Mouse (Mus musculus) heart, embryonic 10.5 days (tissue): ENCODE results near the gene Hmx1. TPM values are rescaled to one million over a fixed set of nuclear protein-coding genes. Genes with fewer than 3 reads are reported as not detected.

Experiments used
- DNase-seq: peaks from one replicate; pipeline ENCODE4 v3.0.0-alpha.2; 2017; ENCODE audit warnings: low spot score
- H3K27ac ChIP-seq: fragments of 300-500 bp; sonication (generic); 2 replicates; pipeline ENCODE4 v1.5.1; 2016; ENCODE audit warnings: mild to moderate bottlenecking
- H3K27me3 ChIP-seq: fragments of 300-500 bp; sonication (generic); 2 replicates; pipeline ENCODE4 v1.6.1; 2016; ENCODE audit warnings: mild to moderate bottlenecking; ENCODE audit not compliant: poor library complexity, insufficient read depth, severe bottlenecking
- H3K36me3 ChIP-seq: fragments of 300-500 bp; sonication (generic); 2 replicates; pipeline ENCODE4 v1.6.1; 2016; ENCODE audit warnings: mild to moderate bottlenecking, moderate library complexity
- H3K4me1 ChIP-seq: fragments of 300-500 bp; sonication (generic); 2 replicates; pipeline ENCODE4 v1.6.1; 2016; ENCODE audit warnings: mild to moderate bottlenecking
- H3K4me3 ChIP-seq: fragments of 300-500 bp; sonication (generic); 2 replicates; pipeline ENCODE4 v1.5.1; 2016; ENCODE audit warnings: mild to moderate bottlenecking, moderate library complexity
- H3K9me3 ChIP-seq: fragments of 300-500 bp; sonication (generic); 2 replicates; pipeline ENCODE4 v1.6.1; 2016; ENCODE audit warnings: mild to moderate bottlenecking, moderate library complexity
- WGBS: fragments of 180-500 bp; shearing (Covaris S2); methylation state at CpG from one replicate; pipeline ENCODE4 v1.1.7; 2016; 5-methylcytosine and 5-hydroxymethylcytosine counted together
- polyA plus RNA-seq: library from polyadenylated mRNA; unstranded; fragments of >200 nt; fragmentation: Nextera tagmentation; extraction: Ambion mirVana; gene quantifications from 2 replicates; pipeline ENCODE4 v1.2.1, GENCODE M21; 2016

Gene Hmx1
- polyA plus RNA-seq, 1 experiment from 2014 or later, result 0.41 TPM

GRCm38 (mm10) chr5:35390848-35391655 is 2.1 kb downstream of the Hmx1 start:
- peak overlapping the region; percentile 55 for H3K4me3 ChIP-seq
- H3K27ac ChIP-seq, result no peak overlapping the region
- no peak for DNase-seq
- H3K27me3 ChIP-seq, result peaks cover 100% of the 10 kb centered on the region
- WGBS, result 4% methylated on average over 22 of the region's 22 CpGs
- no peaks in the 10 kb centered on the region for H3K36me3 ChIP-seq
- H3K4me1 ChIP-seq, result peaks cover 28% of the 10 kb centered on the region
- no peaks in the 10 kb centered on the region for H3K9me3 ChIP-seq

GRCm38 (mm10) chr5:35391656-35392333 is 2.9 kb downstream of the Hmx1 start:
- peak overlapping the region; percentile 55 for H3K4me3 ChIP-seq

GRCm38 (mm10) chr5:35392334-35392695 is 3.4 kb downstream of the Hmx1 start:
- H3K36me3 ChIP-seq, result no peaks in the 10 kb centered on the region
- peaks cover 32% of the 10 kb centered on the region for H3K4me1 ChIP-seq
- WGBS, result under 1% methylated on average over 37 of the region's 37 CpGs
- H3K4me3 ChIP-seq, result peak overlapping the region; percentile 55
- H3K27me3 ChIP-seq, result peaks cover 100% of the 10 kb centered on the region
- DNase-seq, result no peak
- no peaks in the 10 kb centered on the region for H3K9me3 ChIP-seq
- H3K27ac ChIP-seq, result peak overlapping the region; percentile 36; the same call in 1 of the 2 replicates

More at GRCm38 (mm10) chr5:35391656-35392333, 2.9 kb downstream of the Hmx1 start:
- Histone ChIP-seq H3K9me3 (no peaks in the 10 kb centered on the region), H3K4me1 (peaks cover 28% of the 10 kb centered on the region), H3K36me3 (no peaks in the 10 kb centered on the region), H3K27ac (peak overlapping the region; percentile 36; the same call in 1 of the 2 replicates), H3K27me3 (peaks cover 100% of the 10 kb centered on the region)
- under 1% methylated on average over 86 of the region's 88 CpGs for WGBS
- DNase-seq, result no peak

- H3K4me3 ChIP-seq, result peak overlapping the region; percentile 35
- 4% methylated on average over 9 of the region's 9 CpGs for WGBS
- H3K9me3 ChIP-seq, result no peaks in the 10 kb centered on the region
- H3K36me3 ChIP-seq, result no peaks in the 10 kb centered on the region
- peaks cover 32% of the 10 kb centered on the region for H3K4me1 ChIP-seq
- H3K27ac ChIP-seq, result no peak overlapping the region
- peaks cover 100% of the 10 kb centered on the region for H3K27me3 ChIP-seq
- DNase-seq, result no peak
Observed at GRCm38 (mm10) chr5:35395566-35396440, 6.9 kb downstream of the Hmx1 start.

- Histone ChIP-seq H3K27me3 (peaks cover 100% of the 10 kb centered on the region), H3K4me1 (peaks cover 24% of the 10 kb centered on the region), H3K36me3 (no peaks in the 10 kb centered on the region), H3K27ac (no peak overlapping the region), H3K9me3 (no peaks in the 10 kb centered on the region), H3K4me3 (peak overlapping the region; percentile 42)
- under 1% methylated on average over 57 of the region's 57 CpGs for WGBS
- DNase-seq, result no peak
Observed at GRCm38 (mm10) chr5:35396976-35397641, 8.2 kb downstream of the Hmx1 start.

GRCm38 (mm10) chr5:35397642-35398309 is 8.9 kb downstream of the Hmx1 start:
- H3K27ac ChIP-seq, result no peak overlapping the region
- H3K27me3 ChIP-seq, result peaks cover 100% of the 10 kb centered on the region
- peaks cover 21% of the 10 kb centered on the region for H3K4me1 ChIP-seq
- WGBS, result under 1% methylated on average over 46 of the region's 52 CpGs
- H3K4me3 ChIP-seq, result peak overlapping the region; percentile 42
- no peak for DNase-seq
- no peaks in the 10 kb centered on the region for H3K36me3 ChIP-seq
- H3K9me3 ChIP-seq, result no peaks in the 10 kb centered on the region

- peaks cover 100% of the 10 kb centered on the region for H3K27me3 ChIP-seq
- no peaks in the 10 kb centered on the region for H3K36me3 ChIP-seq
- H3K27ac ChIP-seq, result no peak overlapping the region
- no peak overlapping the region for H3K4me3 ChIP-seq
- WGBS, result under 1% methylated on average over 14 of the region's 14 CpGs
- DNase-seq, result no peak
- H3K9me3 ChIP-seq, result no peaks in the 10 kb centered on the region
- peaks cover 21% of the 10 kb centered on the region for H3K4me1 ChIP-seq
Observed at GRCm38 (mm10) chr5:35398310-35398910, 9.5 kb downstream of the Hmx1 start.

- Histone ChIP-seq H3K4me3 (no peak overlapping the region), H3K27me3 (peaks cover 100% of the 10 kb centered on the region), H3K27ac (no peak overlapping the region), H3K36me3 (no peaks in the 10 kb centered on the region), H3K4me1 (peaks cover 21% of the 10 kb centered on the region), H3K9me3 (no peaks in the 10 kb centered on the region)
- DNase-seq, result no peak
- 6% methylated on average over 7 of the region's 7 CpGs for WGBS
Observed at GRCm38 (mm10) chr5:35399061-35399460, 10.2 kb downstream of the Hmx1 start.

- peaks cover 100% of the 10 kb centered on the region for H3K27me3 ChIP-seq
- H3K4me1 ChIP-seq, result peaks cover 21% of the 10 kb centered on the region
- no peak for DNase-seq
- no peaks in the 10 kb centered on the region for H3K36me3 ChIP-seq
- H3K9me3 ChIP-seq, result no peaks in the 10 kb centered on the region
- H3K4me3 ChIP-seq, result peak overlapping the region; percentile 13; the same call in 1 of the 2 replicates
- WGBS, result under 1% methylated on average over 48 of the region's 48 CpGs
- no peak overlapping the region for H3K27ac ChIP-seq
Observed at GRCm38 (mm10) chr5:35399704-35400320, 10.9 kb downstream of the Hmx1 start.

- H3K27me3 ChIP-seq, result peaks cover 100% of the 10 kb centered on the region
- 4% methylated on average over 8 of the region's 8 CpGs for WGBS
Observed at GRCm38 (mm10) chr5:35401240-35401639, 12.3 kb downstream of the Hmx1 start.

GRCm38 (mm10) chr5:35407411-35407930 is 18.6 kb downstream of the Hmx1 start:
- Histone ChIP-seq H3K9me3 (no peaks in the 10 kb centered on the region), H3K4me3 (no peak overlapping the region), H3K27me3 (peaks cover 98% of the 10 kb centered on the region), H3K4me1 (0 out of 2 replicates have a peak, but pooled peaks cover 4% of the 10 kb centered on the region), H3K27ac (no peak overlapping the region), H3K36me3 (no peaks in the 10 kb centered on the region)
- 67% methylated on average over 9 of the region's 9 CpGs for WGBS
- no peak for DNase-seq

More at GRCm38 (mm10) chr5:35401240-35401639, 12.3 kb downstream of the Hmx1 start:
- Histone ChIP-seq H3K9me3 (no peaks in the 10 kb centered on the region), H3K36me3 (no peaks in the 10 kb centered on the region), H3K27ac (no peak overlapping the region), H3K4me1 (peaks cover 16% of the 10 kb centered on the region), H3K4me3 (no peak overlapping the region)
- DNase-seq, result no peak
